Mouse (Mus musculus): ENCODE data around the gene Abca4. TPM values are rescaled to one million over a fixed set of nuclear protein-coding genes. Genes with fewer than 3 reads are reported as not detected.

Gene Abca4
- polyA plus RNA-seq, 1 experiment from 2014 or later = 1.5 TPM

- no peaks in the 10 kb centered on the region for H3K27me3 ChIP-seq
- in situ Hi-C loops (cut with MboI; ENCODE audit: low pct_unique_long_range_greater_than_20kb) = no loop called here
- TF ChIP-seq CTCF (IDR thresholded peaks at IDR 0.05) = no peak
- ChIA-PET CTCF (no interaction called here), POLR2A (no interaction called here)
- DNase-seq (ENCODE audit: low read depth, low spot score) (no peak), ATAC-seq (no peak)
These were observed 21.9 kb upstream of the Abca4 start for GRCm38 (mm10) chr3:122022355-122022754.

GRCm38 (mm10) chr3:122026676-122027075, 17.6 kb upstream of the Abca4 start:
- CTCF ChIA-PET = interaction anchor here (1.2 kb wide), 1 partner anchor 27 kb away, joined by 3 read pairs; no protein-coding TSS in a partner anchor
- no peaks in the 10 kb centered on the region for H3K27me3 ChIP-seq
- TF ChIP-seq CTCF (IDR thresholded peaks at IDR 0.05) = no peak
- POLR2A ChIA-PET = interaction anchor here (1.0 kb wide), 1 partner anchor 61 kb away, joined by 3 read pairs; no protein-coding TSS in a partner anchor
- ATAC-seq (no peak), DNase-seq (ENCODE audit: low read depth, low spot score) (no peak)
- in situ Hi-C loops (cut with MboI; ENCODE audit: low pct_unique_long_range_greater_than_20kb) = no loop called here

GRCm38 (mm10) chr3:122027776-122028175, 16.5 kb upstream of the Abca4 start:
- ChIA-PET POLR2A (interaction anchor here (0.6 kb wide), 2 partner anchors 176 to 331 kb away, joined by 3 to 6 read pairs; no protein-coding TSS in a partner anchor), CTCF (interaction anchor here (0.7 to 1.3 kb wide), 7 partner anchors 9 to 79 kb away, joined by 3 to 6 read pairs (median 3); partner anchors contain the start of gene Abca4)
- ATAC-seq (no peak), DNase-seq (ENCODE audit: low read depth, low spot score) (no peak)
- TF ChIP-seq CTCF (IDR thresholded peaks at IDR 0.05) = no peak
- in situ Hi-C loops (cut with MboI; ENCODE audit: low pct_unique_long_range_greater_than_20kb) = no loop called here
- no peaks in the 10 kb centered on the region for H3K27me3 ChIP-seq

GRCm38 (mm10) chr3:122033248-122033837, 10.9 kb upstream of the Abca4 start:
- in situ Hi-C loops (cut with MboI; ENCODE audit: low pct_unique_long_range_greater_than_20kb) = no loop called here
- ATAC-seq = no peak
- ChIA-PET CTCF (interaction anchor here (1.2 kb wide), 1 partner anchor 35 kb away, joined by 3 read pairs; no protein-coding TSS in a partner anchor), POLR2A (interaction anchor here (0.7 kb wide), 2 partner anchors 8 to 313 kb away, joined by 4 to 5 read pairs; no protein-coding TSS in a partner anchor)
- peak; percentile 38 for DNase-seq (ENCODE audit: low read depth, low spot score)
- no peaks in the 10 kb centered on the region for H3K27me3 ChIP-seq
- TF ChIP-seq CTCF (IDR thresholded peaks at IDR 0.05) = no peak

GRCm38 (mm10) chr3:122034240-122034639, 10.0 kb upstream of the Abca4 start:
- ChIA-PET CTCF (interaction anchor here (1.0 to 2.1 kb wide), 3 partner anchors 10 to 33 kb away, joined by 3 to 5 read pairs (median 3); partner anchors contain the start of gene Abca4), POLR2A (interaction anchor here (0.7 to 1.7 kb wide), 2 partner anchors 9 to 10 kb away, joined by 5 read pairs; partner anchors contain the start of gene Abca4)
- no peaks in the 10 kb centered on the region for H3K27me3 ChIP-seq
- in situ Hi-C loops (cut with MboI; ENCODE audit: low pct_unique_long_range_greater_than_20kb) = no loop called here
- no peak for DNase-seq (ENCODE audit: low read depth, low spot score)
- TF ChIP-seq CTCF (IDR thresholded peaks at IDR 0.05) = no peak
- ATAC-seq = no peak

GRCm38 (mm10) chr3:122035092-122035491, 9.2 kb upstream of the Abca4 start:
- H3K27me3 ChIP-seq = no peaks in the 10 kb centered on the region
- DNase-seq (ENCODE audit: low read depth, low spot score) (no peak), ATAC-seq (no peak)
- ChIA-PET CTCF (interaction anchor here (1.0 to 2.1 kb wide), 4 partner anchors 9 to 32 kb away, joined by 3 to 5 read pairs (median 3); partner anchors contain the start of gene Abca4), POLR2A (interaction anchor here (1.7 kb wide), 1 partner anchor 9 kb away, joined by 5 read pairs; the partner anchor contains the start of gene Abca4)
- in situ Hi-C loops (cut with MboI; ENCODE audit: low pct_unique_long_range_greater_than_20kb) = no loop called here
- TF ChIP-seq CTCF (IDR thresholded peaks at IDR 0.05) = no peak

- in situ Hi-C loops (cut with MboI; ENCODE audit: low pct_unique_long_range_greater_than_20kb) = no loop called here
- DNase-seq (ENCODE audit: low read depth, low spot score) (no peak), ATAC-seq (no peak)
- H3K27me3 ChIP-seq = no peaks in the 10 kb centered on the region
- CTCF ChIA-PET = interaction anchor here (1.2 kb wide), 1 partner anchor 13 kb away, joined by 4 read pairs; no protein-coding TSS in a partner anchor
- POLR2A ChIA-PET = no interaction called here
- no peak for TF ChIP-seq CTCF (IDR thresholded peaks at IDR 0.05)
These were observed 3.7 kb upstream of the Abca4 start for GRCm38 (mm10) chr3:122040522-122040921.

- TF ChIP-seq CTCF (IDR thresholded peaks at IDR 0.05) = no peak
- H3K27me3 ChIP-seq = no peaks in the 10 kb centered on the region
- in situ Hi-C loops (cut with MboI; ENCODE audit: low pct_unique_long_range_greater_than_20kb) = no loop called here
- ChIA-PET CTCF (interaction anchor here (0.7 kb wide), 1 partner anchor 55 kb away, joined by 4 read pairs; no protein-coding TSS in a partner anchor), POLR2A (interaction anchor here (2.0 kb wide), 1 partner anchor 8 kb away, joined by 5 read pairs; no protein-coding TSS in a partner anchor)
- ATAC-seq (no peak), DNase-seq (ENCODE audit: low read depth, low spot score) (no peak)
These were observed 1.1 kb upstream of the Abca4 start for GRCm38 (mm10) chr3:122043102-122043501.

- TF ChIP-seq CTCF (IDR thresholded peaks at IDR 0.05) = no peak
- DNase-seq (ENCODE audit: low read depth, low spot score) (no peak), ATAC-seq (no peak)
- in situ Hi-C loops (cut with MboI; ENCODE audit: low pct_unique_long_range_greater_than_20kb) = loop anchor here (5.0 kb wide), 1 partner anchor 56 kb away; no protein-coding TSS in a partner anchor
- no peaks in the 10 kb centered on the region for H3K27me3 ChIP-seq
- ChIA-PET CTCF (interaction anchor here (1.4 kb wide), 1 partner anchor 10 kb away, joined by 3 read pairs; no protein-coding TSS in a partner anchor), POLR2A (no interaction called here)
These were observed 2.0 kb downstream of the Abca4 start for GRCm38 (mm10) chr3:122046187-122046620.

GRCm38 (mm10) chr3:122047402-122047801, 3.2 kb downstream of the Abca4 start:
- POLR2A ChIA-PET = interaction anchor here (1.5 kb wide), 1 partner anchor 36 kb away, joined by 4 read pairs; no protein-coding TSS in a partner anchor
- DNase-seq (ENCODE audit: low read depth, low spot score) (peak; percentile 71), ATAC-seq (peak; percentile 89)
- CTCF ChIA-PET = interaction anchor here (0.6 kb wide), 1 partner anchor 24 kb away, joined by 3 read pairs; no protein-coding TSS in a partner anchor
- no peaks in the 10 kb centered on the region for H3K27me3 ChIP-seq
- in situ Hi-C loops (cut with MboI; ENCODE audit: low pct_unique_long_range_greater_than_20kb) = loop anchor here (5.0 kb wide), 1 partner anchor 55 kb away; no protein-coding TSS in a partner anchor
- no peak for TF ChIP-seq CTCF (IDR thresholded peaks at IDR 0.05)
